Mouse (Mus musculus) olfactory bulb, adult 2 months (tissue): ENCODE measurements around the gene Arhgef1.

ENCODE experiments used
- CTCF ChIP-seq: fragments of 200-500 bp; IDR thresholded peaks from 2 replicates; pipeline ENCODE4 v1.5.1; 2012; ENCODE audit warnings: low read depth, mild to moderate bottlenecking, low read length, moderate library complexity; ENCODE audit not compliant: insufficient read depth
- POLR2A ChIP-seq: fragments of 200-500 bp; IDR thresholded peaks from 2 replicates; pipeline ENCODE4 v1.6.1; 2012; ENCODE audit warnings: mild to moderate bottlenecking, low read depth, low read length, moderate library complexity; ENCODE audit not compliant: insufficient read depth

DNA sequence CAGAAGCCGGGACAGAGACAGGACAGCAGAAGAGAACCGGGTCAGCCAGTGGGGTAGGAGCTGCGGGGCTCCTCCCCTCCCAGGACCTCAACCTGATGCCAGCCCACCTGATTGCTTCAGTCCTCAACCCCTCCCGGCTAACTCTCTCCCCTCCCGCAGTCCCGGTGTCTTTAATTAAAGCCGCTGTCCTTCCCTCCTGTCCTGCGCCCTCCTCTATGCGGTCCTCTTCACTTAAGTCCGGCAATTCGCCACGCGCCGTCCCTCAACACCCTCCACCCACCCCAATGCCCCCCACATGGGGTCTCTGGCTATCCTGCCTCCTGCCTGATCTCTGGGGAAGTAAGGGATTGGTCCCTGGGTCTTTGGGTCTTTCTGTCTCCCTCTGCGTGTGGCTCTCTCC, 28.9 kb downstream of the Arhgef1 start:
- no peak for TF ChIP-seq POLR2A
- no peak for TF ChIP-seq CTCF
